Mouse (Mus musculus): Measurements from ENCODE around the gene Psmc6. TPM values are rescaled to one million over a fixed set of nuclear protein-coding genes. Genes with fewer than 3 reads are reported as not detected.

Gene Psmc6
- 100 to 1,000 TPM in 2 of 4 experiments, 10 to 100 TPM in 2; 94.9 to 116 (median 98.8) TPM for total RNA-seq (2022)

GRCm38 (mm10) chr14:45329589-45330181, at the start of gene Psmc6:
TSS of gene Psmc6 (plus strand) at chr14:45329788.
- DNase-seq (ENCODE audit: low spot score in 2 of 2) = peak; percentile 70 to 87

- DNase-seq (ENCODE audit: low spot score in 2 of 2) = no peak
Measured at GRCm38 (mm10) chr14:45282066-45282465, 47.5 kb upstream of the Psmc6 start.

- no peak for DNase-seq (ENCODE audit: low spot score in 2 of 2)
Measured at GRCm38 (mm10) chr14:45291608-45292007, 38.0 kb upstream of the Psmc6 start.

GRCm38 (mm10) chr14:45303939-45304338, 25.6 kb upstream of the Psmc6 start:
- no peak for DNase-seq (ENCODE audit: low spot score in 2 of 2)

GRCm38 (mm10) chr14:45304389-45304788, 25.2 kb upstream of the Psmc6 start:
- no peak for DNase-seq (ENCODE audit: low spot score in 2 of 2)

GRCm38 (mm10) chr14:45305852-45306251, 23.7 kb upstream of the Psmc6 start:
- no peak for DNase-seq (ENCODE audit: low spot score in 2 of 2)

- no peak for DNase-seq (ENCODE audit: low spot score in 2 of 2)
Measured at GRCm38 (mm10) chr14:45307630-45308328, 21.8 kb upstream of the Psmc6 start.

- no peak for DNase-seq (ENCODE audit: low spot score in 2 of 2)
Measured at GRCm38 (mm10) chr14:45309646-45310045, 19.9 kb upstream of the Psmc6 start.

- DNase-seq (ENCODE audit: low spot score in 2 of 2) = no peak
Measured at GRCm38 (mm10) chr14:45310101-45310500, 19.5 kb upstream of the Psmc6 start.

GRCm38 (mm10) chr14:45316927-45317326, 12.7 kb upstream of the Psmc6 start:
- DNase-seq (ENCODE audit: low spot score in 2 of 2) = no peak

- DNase-seq (ENCODE audit: low spot score in 2 of 2) = peak in 1 of 2 experiments; percentile 38
Measured at GRCm38 (mm10) chr14:45317921-45318411, 11.6 kb upstream of the Psmc6 start.

- peak; percentile 71 to 79 for DNase-seq (ENCODE audit: low spot score in 2 of 2)
Measured at GRCm38 (mm10) chr14:45318426-45319236, 11.0 kb upstream of the Psmc6 start, which contains the start of gene Ero1l. TSS of gene Ero1l (minus strand) at chr14:45318771.

GRCm38 (mm10) chr14:45319237-45319610, 10.4 kb upstream of the Psmc6 start:
- DNase-seq (ENCODE audit: low spot score in 2 of 2) = no peak

- DNase-seq (ENCODE audit: low spot score in 2 of 2) = no peak
Measured at GRCm38 (mm10) chr14:45320111-45320510, 9.5 kb upstream of the Psmc6 start.

GRCm38 (mm10) chr14:45321067-45321466, 8.5 kb upstream of the Psmc6 start:
- DNase-seq (ENCODE audit: low spot score in 2 of 2) = no peak

GRCm38 (mm10) chr14:45321622-45322021, 8.0 kb upstream of the Psmc6 start:
- no peak for DNase-seq (ENCODE audit: low spot score in 2 of 2)

- no peak for DNase-seq (ENCODE audit: low spot score in 2 of 2)
Measured at GRCm38 (mm10) chr14:45322450-45322849, 7.1 kb upstream of the Psmc6 start.

GRCm38 (mm10) chr14:45323320-45323719, 6.3 kb upstream of the Psmc6 start:
- DNase-seq (ENCODE audit: low spot score in 2 of 2) = no peak

- DNase-seq (ENCODE audit: low spot score in 2 of 2) = no peak
Measured at GRCm38 (mm10) chr14:45325471-45325870, 4.1 kb upstream of the Psmc6 start.

GRCm38 (mm10) chr14:45328072-45328713, 1.4 kb upstream of the Psmc6 start:
- no peak for DNase-seq (ENCODE audit: low spot score in 2 of 2)

- DNase-seq (ENCODE audit: low spot score in 2 of 2) = no peak
Measured at GRCm38 (mm10) chr14:45329018-45329588, 485 bp upstream of the Psmc6 start.

Measured in left cerebral cortex, adult 8-10 months (tissue).